Mouse (Mus musculus) bone marrow, adult 2 months (tissue): ENCODE data around the gene Serinc5. TPM values are rescaled to one million over a fixed set of nuclear protein-coding genes. Genes with fewer than 3 reads are reported as not detected.
"Not testable (repeated sequence)": the region's sequence is repeated elsewhere in the genome, so short reads cannot be mapped to it uniquely, and the experiment has no call there.

Experiments
- H3K27ac ChIP-seq: fragments of 200-500 bp; 2 replicates; pipeline ENCODE4 v1.5.1; 2012; ENCODE audit warnings: low read depth, mild to moderate bottlenecking, control low read depth, inconsistent platforms, low read length; ENCODE audit not compliant: control insufficient read depth, poor library complexity, insufficient read depth
- H3K4me1 ChIP-seq: fragments of 200-500 bp; 2 replicates; pipeline ENCODE4 v1.6.1; 2011; ENCODE audit warnings: low read length; ENCODE audit not compliant: control insufficient read depth, insufficient read depth
- H3K4me3 ChIP-seq: fragments of 200-500 bp; replicated peaks from 2 replicates; pipeline ENCODE3; 2011; ENCODE audit warnings: mild to moderate bottlenecking, low read depth, low read length, control low read depth; ENCODE audit not compliant: control insufficient read depth
- CTCF ChIP-seq: fragments of 200-500 bp; IDR thresholded peaks from 2 replicates; pipeline ENCODE4 v1.5.1; 2011; ENCODE audit warnings: low read length, control low read depth; ENCODE audit not compliant: control insufficient read depth, insufficient read depth
- POLR2A ChIP-seq: fragments of 200-500 bp; IDR thresholded peaks from 2 replicates; pipeline ENCODE4 v1.6.1; 2011; ENCODE audit warnings: low read depth, mild to moderate bottlenecking, control low read depth, low read length, borderline replicate concordance; ENCODE audit not compliant: control insufficient read depth
- WGBS: fragments of 180-500 bp; shearing (Covaris S2); methylation state at CpG from one replicate; pipeline ENCODE4 v1.1.7; 2018; 5-methylcytosine and 5-hydroxymethylcytosine counted together
- polyA plus RNA-seq: library from polyadenylated mRNA; stranded (reverse); fragments of >200 nt; gene quantifications from 2 replicates; pipeline ENCODE4 v1.2.4, GENCODE M21; 2011; ENCODE audit warnings: low replicate concordance; ENCODE audit not compliant: missing spikeins, insufficient read depth, insufficient read length

Gene Serinc5
- polyA plus RNA-seq, 1 experiment = 17.4 TPM

DNA sequence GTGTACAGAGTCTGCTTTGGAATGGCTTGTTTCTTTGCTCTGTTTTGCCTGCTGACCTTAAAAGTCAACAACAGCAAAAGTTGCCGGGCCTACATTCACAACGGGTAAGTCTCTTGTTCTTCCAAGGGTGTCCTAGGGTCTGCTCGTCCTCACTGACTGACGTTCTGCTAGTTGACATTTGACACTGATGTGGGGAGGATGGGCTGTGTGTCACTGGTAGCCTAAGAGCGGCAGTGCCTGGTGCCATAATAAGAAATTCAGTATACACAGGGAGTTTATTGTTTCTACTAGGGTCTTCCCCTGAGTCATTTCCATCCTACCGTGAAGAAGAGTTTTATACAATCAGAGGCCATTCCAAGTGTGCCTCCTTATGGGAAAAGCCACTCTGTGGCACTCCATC, 71.9 kb downstream of the Serinc5 start:
- no peak overlapping the region for H3K27ac ChIP-seq
- 88% methylated on average over 6 of the region's 6 CpGs for WGBS
- TF ChIP-seq POLR2A = no peak
- no peak for TF ChIP-seq CTCF

DNA sequence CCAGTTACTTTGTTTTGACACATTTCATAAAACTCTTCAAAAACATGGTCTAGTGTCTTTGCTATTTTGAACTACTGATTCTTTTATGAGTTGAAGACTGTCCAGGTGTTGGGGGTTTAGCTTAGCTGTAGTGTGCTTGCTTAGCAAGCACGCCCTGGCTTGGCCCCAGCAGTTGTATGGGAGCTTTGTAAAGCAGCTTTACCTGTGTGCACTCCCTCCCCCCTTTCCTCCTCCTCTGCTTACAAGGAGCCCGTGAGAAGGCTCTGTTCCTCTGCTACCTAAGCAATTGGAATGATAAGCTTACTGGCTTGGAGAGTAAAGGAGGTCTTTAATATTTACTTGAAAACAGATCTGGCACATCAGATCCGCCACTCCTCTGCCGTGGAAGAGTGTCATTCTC, 72.6 kb downstream of the Serinc5 start:
- TF ChIP-seq POLR2A = no peak
- no peak for TF ChIP-seq CTCF
- Histone ChIP-seq H3K4me3 (no peak overlapping the region), H3K27ac (no peak overlapping the region), H3K4me1 (no peaks in the 10 kb centered on the region)
- 85% methylated on average over 4 of the region's 4 CpGs for WGBS

More for the DNA sequence above, 71.9 kb downstream of the Serinc5 start:
- H3K4me3 ChIP-seq = no peak overlapping the region
- no peaks in the 10 kb centered on the region for H3K4me1 ChIP-seq

DNA sequence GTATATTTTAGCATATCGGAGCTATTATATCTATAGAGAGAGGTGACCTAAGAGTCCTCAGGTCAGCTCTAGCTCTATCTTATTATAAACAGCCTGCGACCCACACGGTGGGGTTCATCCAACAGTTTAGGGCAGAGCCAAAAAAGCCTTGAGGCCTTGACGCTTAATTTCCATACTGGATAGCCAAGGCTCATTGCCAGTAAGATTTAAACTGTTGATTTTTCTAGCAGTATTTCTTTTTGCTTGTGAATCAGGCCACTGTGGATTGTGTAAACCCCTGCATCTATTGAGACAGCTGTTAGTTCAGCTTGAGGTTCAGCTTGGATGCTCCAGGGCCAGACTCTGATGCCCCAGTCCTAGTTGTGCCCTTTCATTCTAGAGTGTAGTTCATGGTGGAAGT, 73.4 kb downstream of the Serinc5 start:
- TF ChIP-seq CTCF = no peak
- TF ChIP-seq POLR2A = no peak
- Histone ChIP-seq H3K4me3 (no peak overlapping the region), H3K27ac (no peak overlapping the region), H3K4me1 (no peaks in the 10 kb centered on the region)
- 92% methylated on average over 4 of the region's 4 CpGs for WGBS

DNA sequence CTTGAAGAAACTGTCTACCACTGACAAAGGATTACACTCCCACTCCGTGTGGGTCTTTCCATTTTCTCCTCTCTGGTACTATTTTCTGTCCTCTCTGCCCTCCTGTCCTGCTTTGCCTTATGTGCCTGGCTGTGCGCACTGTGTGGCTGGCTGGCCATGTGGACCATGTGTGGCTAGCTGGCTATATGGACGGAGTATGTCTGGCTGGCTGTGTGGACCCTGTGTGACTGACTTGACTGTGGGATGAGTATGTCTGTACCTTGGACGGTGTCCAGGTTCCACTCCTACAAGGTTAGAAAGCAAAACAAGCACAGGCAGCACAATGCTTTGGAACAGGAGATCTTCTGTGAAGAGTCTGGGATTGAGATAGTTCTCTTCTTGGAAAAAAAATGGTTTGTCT, 74.4 kb downstream of the Serinc5 start:
- Histone ChIP-seq H3K27ac (no peak overlapping the region), H3K4me1 (no peaks in the 10 kb centered on the region), H3K4me3 (no peak overlapping the region)
- TF ChIP-seq POLR2A (no peak), CTCF (no peak)
- WGBS = 95% methylated on average over 4 of the region's 4 CpGs

DNA sequence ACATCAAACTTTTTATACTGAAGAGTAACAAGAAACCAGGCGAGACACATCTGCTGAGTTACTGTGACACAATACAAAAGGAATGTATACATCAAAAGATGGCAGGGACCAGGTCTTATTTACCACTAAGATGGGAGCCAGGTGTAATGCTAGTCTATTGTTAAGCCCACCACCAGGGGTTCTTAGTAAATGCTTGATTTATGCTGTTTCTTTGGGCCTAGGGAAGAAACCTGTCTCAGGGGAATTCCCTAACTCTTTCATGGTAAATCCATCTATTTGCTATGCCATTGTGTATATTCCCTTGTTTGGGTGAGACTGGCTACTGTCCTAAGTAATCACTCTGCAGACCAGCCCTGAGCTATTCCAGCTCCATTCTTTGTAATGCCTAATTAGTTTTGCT, 76.3 kb downstream of the Serinc5 start:
- H3K27ac ChIP-seq, H3K4me1 ChIP-seq, H3K4me3 ChIP-seq: not testable (repeated sequence)
- 83% methylated on average over 1 of the region's 1 CpGs for WGBS

DNA sequence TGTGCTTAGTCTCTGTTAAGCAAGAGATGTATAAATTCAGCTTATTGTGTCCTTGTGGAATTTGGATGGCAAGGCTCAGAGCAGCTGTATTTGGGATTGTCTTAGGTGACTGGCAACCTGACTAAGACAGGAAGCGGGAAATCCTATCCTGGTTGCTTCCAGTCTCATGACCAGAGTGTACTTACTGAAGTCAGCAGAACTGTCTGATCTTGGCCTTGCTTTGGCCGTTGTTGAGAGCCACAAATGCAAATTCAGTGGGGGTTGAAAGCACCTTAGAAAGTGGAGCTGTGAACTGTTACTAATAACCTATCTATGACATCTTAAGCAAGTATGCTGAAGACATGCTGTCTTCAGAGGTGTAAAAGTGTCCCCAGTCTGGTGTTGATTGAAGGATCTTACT, 78.2 kb downstream of the Serinc5 start:
- Histone ChIP-seq H3K4me1 (no peaks in the 10 kb centered on the region), H3K27ac (no peak overlapping the region), H3K4me3 (no peak overlapping the region)
- WGBS = 85% methylated on average over 2 of the region's 2 CpGs
- no peak for TF ChIP-seq CTCF
- TF ChIP-seq POLR2A = no peak

DNA sequence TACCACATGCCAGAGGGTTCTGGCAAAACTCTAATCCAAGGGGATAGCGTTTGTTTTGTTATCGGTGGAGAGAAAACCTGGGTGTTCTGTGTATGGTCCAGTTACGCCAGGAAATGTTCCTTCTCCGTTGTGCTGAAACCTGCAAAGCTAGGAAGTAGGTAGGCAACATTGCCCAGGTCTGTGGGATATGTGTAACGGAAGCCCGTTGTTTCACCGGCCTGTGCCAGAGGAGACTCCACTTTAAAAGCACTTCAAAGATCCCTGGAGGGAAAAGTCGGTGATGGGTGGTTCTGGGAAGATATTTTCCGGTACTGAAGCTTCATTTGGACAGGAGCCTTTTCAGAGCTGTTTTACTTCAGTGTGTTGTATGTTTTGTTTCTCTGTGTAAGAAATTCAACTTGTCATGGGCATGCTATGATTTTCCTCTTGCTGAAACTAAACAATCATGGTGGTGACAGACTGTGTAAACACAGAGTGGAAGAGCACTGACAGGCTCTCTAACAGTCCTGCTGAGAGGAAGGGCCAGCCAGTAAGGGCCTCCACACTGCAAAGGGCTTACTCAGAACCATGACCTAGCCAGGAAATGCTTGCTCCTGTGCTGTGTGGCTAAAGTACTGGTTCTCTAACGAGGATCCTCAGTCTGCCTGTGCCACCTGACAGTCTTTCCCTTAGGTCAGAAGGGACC, 83.1 kb downstream of the Serinc5 start:
- WGBS = 91% methylated on average over 10 of the region's 10 CpGs
- Histone ChIP-seq H3K4me1 (no peaks in the 10 kb centered on the region), H3K4me3 (no peak overlapping the region), H3K27ac (no peak overlapping the region)
- TF ChIP-seq POLR2A = no peak
- no peak for TF ChIP-seq CTCF

DNA sequence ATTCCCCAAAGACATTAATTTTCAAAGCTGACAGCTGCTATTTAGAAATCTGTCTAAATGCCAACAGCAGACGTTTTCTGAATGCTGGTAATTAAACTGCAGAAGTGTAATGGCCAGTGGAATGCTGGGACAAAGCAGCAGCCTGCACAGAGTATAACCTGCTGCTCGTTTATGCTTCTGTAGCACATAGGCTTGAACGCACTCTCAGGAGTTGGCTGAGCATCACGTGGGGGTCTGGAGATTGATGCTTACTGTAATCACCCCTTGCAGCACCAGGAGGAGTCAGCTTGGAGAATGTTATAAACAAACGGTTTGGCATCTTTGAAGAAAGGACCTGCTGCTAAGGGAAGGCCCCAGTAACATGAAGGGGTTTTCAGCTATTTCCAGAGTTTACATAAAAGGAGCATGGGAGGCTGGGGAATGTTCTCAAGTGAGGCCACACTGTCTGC, 85.6 kb downstream of the Serinc5 start:
- 76% methylated on average over 5 of the region's 5 CpGs for WGBS
- no peak overlapping the region for H3K4me3 ChIP-seq
- H3K27ac ChIP-seq = no peak overlapping the region
- no peak for TF ChIP-seq CTCF
- TF ChIP-seq POLR2A = no peak
- H3K4me1 ChIP-seq = no peaks in the 10 kb centered on the region

DNA sequence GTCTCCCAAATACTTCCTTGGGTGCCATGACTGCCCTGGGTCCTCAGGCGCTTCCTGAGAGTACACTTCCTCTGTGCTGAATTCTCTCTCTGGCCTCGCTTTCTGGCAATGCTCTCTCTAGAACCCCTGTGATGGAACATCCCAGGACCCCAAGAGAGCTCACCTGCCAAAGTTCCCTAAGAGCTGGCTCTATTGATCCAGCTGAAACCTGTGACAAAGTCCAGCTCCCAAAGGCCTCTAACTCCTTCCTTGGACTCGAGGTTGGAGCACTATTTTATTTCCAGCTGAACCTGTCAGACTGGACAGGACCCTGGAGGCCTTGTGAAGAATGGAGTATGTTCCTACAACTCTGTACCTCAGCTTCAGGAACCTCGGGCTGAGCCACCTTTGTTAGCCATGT, 86.2 kb downstream of the Serinc5 start:
- H3K4me1 ChIP-seq = no peaks in the 10 kb centered on the region
- WGBS = 77% methylated on average over 4 of the region's 4 CpGs
- H3K27ac ChIP-seq = no peak overlapping the region
- no peak overlapping the region for H3K4me3 ChIP-seq
- no peak for TF ChIP-seq POLR2A
- no peak for TF ChIP-seq CTCF
